Mouse (Mus musculus): ENCODE results near the gene Vars. TPM values are rescaled to one million over a fixed set of nuclear protein-coding genes. Genes with fewer than 3 reads are reported as not detected.

Vars gene
- polyA plus RNA-seq, 1 experiment from 2014 or later, result 88.4 TPM

DNA sequence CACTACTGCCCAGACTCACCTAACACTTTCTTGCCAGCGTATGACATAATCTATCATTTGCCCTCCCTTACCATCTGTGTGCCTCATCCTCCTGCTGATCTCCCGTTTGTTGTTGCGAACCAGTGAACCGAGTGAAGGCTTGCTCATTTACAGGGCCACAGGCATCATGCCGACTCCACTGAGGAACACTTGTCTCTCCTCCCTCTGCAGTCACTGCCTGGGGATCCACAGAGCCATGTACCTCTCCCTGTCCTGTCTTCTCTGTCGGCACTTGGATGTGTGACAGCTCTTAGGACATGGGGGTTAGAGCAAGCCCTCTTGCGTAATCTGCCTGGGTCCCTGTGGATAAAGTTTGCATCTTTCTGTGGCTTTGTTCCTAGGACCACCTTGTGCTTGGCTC, 8.8 kb downstream of the Vars start:
- H3K4me1 ChIP-seq, result no peaks in the 10 kb centered on the region
- WGBS, result 82% methylated on average over 7 of the region's 7 CpGs

DNA sequence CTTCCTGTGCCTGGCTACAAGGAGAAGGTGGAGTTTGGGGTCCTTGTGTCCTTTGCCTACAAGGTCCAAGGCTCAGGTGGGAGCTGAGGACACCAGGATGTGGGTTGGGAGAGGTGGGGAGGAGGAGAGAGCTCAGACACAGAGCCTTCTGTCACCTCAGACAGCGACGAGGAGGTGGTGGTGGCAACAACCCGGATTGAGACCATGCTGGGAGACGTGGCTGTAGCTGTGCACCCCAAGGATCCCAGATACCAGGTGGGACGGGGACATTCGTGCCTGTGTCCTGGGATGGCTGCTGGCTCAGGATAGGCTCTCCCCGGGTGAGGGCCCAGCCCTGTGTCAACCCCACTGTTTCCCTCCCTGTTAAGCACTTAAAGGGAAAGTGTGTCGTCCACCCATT, 10.7 kb downstream of the Vars start:
- no peak overlapping the region for H3K4me3 ChIP-seq
- WGBS, result 93% methylated on average over 8 of the region's 8 CpGs
- H3K9ac ChIP-seq, result no peak overlapping the region
- peaks cover 5% of the 10 kb centered on the region for H3K4me1 ChIP-seq
- peaks cover 99% of the 10 kb centered on the region for H3K36me3 ChIP-seq (ENCODE audit: poor library complexity, severe bottlenecking)
- no peak overlapping the region for H3K27ac ChIP-seq
- no peaks in the 10 kb centered on the region for H3K27me3 ChIP-seq
- no peaks in the 10 kb centered on the region for H3K9me3 ChIP-seq (replicated peaks)
- H3K4me2 ChIP-seq, result no peak overlapping the region
- no peak for ATAC-seq

More for the DNA sequence above, 8.8 kb downstream of the Vars start:
- H3K9ac ChIP-seq, result no peak overlapping the region
- H3K36me3 ChIP-seq (ENCODE audit: poor library complexity, severe bottlenecking), result peaks cover 98% of the 10 kb centered on the region
- H3K27ac ChIP-seq, result no peak overlapping the region
- no peaks in the 10 kb centered on the region for H3K9me3 ChIP-seq (replicated peaks)
- no peak overlapping the region for H3K4me2 ChIP-seq
- H3K27me3 ChIP-seq, result no peaks in the 10 kb centered on the region
- H3K4me3 ChIP-seq, result no peak overlapping the region
- no peak for ATAC-seq

DNA sequence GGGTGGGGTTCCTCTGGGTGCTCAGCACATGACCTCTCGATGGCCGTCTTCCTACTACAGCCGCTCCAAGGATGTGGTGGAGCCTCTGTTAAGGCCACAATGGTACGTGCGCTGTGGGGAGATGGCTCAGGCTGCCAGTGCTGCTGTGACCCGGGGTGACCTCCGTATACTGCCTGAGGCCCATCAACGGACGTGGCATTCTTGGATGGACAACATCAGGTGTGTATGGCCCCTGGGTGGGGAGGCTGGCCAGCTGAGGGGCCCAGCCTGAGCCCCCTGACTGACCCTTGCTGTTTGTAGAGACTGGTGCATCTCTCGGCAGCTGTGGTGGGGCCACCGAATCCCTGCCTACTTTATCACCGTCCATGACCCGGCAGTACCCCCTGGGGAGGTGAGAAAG, 11.6 kb downstream of the Vars start:
- H3K4me3 ChIP-seq, result no peak overlapping the region
- peaks cover 9% of the 10 kb centered on the region for H3K4me1 ChIP-seq
- ATAC-seq, result no peak
- no peak overlapping the region for H3K4me2 ChIP-seq
- no peak overlapping the region for H3K9ac ChIP-seq
- peaks cover 100% of the 10 kb centered on the region for H3K36me3 ChIP-seq (ENCODE audit: poor library complexity, severe bottlenecking)
- H3K27ac ChIP-seq, result no peak overlapping the region
- no peaks in the 10 kb centered on the region for H3K27me3 ChIP-seq
- WGBS, result 93% methylated on average over 13 of the region's 13 CpGs
- H3K9me3 ChIP-seq (replicated peaks), result no peaks in the 10 kb centered on the region

DNA sequence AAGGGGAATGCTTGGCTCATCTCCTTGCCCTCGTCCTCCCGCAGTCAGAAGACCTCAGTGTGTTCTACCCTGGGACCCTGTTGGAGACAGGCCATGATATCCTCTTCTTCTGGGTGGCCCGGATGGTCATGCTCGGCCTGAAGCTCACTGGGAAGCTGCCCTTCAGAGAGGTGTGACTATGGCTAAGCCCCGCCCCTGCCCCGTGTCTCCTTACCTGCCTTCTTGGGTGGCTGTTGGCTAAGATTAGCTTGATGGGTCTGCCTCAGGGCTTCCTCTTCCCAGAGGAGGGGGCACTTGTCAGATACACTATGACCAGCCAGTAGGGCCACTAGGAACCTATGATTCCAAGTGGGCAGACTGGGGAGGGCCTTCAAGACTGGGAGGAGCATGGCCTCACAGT, 12.4 kb downstream of the Vars start:
- Histone ChIP-seq H3K27me3 (no peaks in the 10 kb centered on the region), H3K27ac (no peak overlapping the region), H3K9me3 (replicated peaks) (no peaks in the 10 kb centered on the region), H3K9ac (no peak overlapping the region), H3K4me3 (no peak overlapping the region), H3K4me1 (peaks cover 9% of the 10 kb centered on the region), H3K36me3 (ENCODE audit: poor library complexity, severe bottlenecking) (peaks cover 96% of the 10 kb centered on the region), H3K4me2 (no peak overlapping the region)
- no peak for ATAC-seq
- WGBS, result 86% methylated on average over 6 of the region's 6 CpGs

DNA sequence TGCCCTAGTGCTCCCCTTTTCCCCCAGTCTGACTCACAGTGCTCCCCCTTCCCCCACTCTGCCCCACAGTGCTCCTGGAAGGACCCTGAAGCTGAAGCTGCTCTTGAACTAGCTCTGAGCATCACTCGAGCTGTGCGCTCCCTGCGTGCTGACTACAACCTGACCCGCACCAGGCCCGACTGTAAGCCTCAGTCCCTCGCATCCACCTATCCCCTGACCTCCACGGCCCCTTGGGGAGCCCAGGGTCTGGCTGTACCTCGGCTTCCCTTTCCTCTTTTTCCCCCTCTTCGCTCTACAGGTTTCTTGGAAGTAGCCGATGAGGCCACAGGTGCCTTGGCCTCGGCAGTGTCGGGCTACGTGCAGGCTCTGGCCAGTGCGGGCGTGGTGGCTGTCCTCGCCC, 14.5 kb downstream of the Vars start:
- Histone ChIP-seq H3K4me1 (peaks cover 9% of the 10 kb centered on the region), H3K4me3 (no peak overlapping the region), H3K9me3 (replicated peaks) (no peaks in the 10 kb centered on the region), H3K9ac (0 out of 2 replicates have a peak overlapping the region, but pooled peaks have one; percentile 18), H3K27ac (no peak overlapping the region), H3K27me3 (no peaks in the 10 kb centered on the region), H3K4me2 (no peak overlapping the region), H3K36me3 (ENCODE audit: poor library complexity, severe bottlenecking) (peaks cover 76% of the 10 kb centered on the region)
- 91% methylated on average over 16 of the region's 16 CpGs for WGBS
- ATAC-seq, result no peak

DNA sequence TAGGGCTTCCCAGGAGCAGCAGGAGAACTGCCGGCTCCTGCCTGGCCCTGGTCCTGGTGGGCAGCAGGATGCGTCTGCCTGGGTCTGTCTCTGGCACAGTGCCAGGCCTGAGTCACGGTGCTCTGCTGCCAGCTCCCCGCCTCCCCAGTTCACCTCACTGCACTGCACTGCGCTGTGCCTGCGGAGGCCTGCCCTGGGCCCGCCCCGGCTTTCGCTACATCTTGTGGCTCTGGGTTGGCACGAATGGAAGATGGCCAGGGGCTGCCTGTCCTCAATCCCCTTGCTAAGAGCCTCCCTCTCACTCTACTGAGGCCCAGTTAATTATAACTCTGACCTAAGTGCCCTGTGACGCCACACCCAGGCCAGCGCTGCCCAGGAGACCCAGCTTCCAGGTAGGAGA, 15.6 kb downstream of the Vars start, which contains the start of gene Vwa7:
Gene Vwa7 (plus strand): TSS at position 204 of the 400 bp plus-strand sequence.
- peak; percentile 71 for ATAC-seq
- Histone ChIP-seq H3K36me3 (ENCODE audit: poor library complexity, severe bottlenecking) (peaks cover 65% of the 10 kb centered on the region), H3K27ac (peak within 1 kb of the TSS; percentile 44), H3K4me3 (no peak within 1 kb of the TSS), H3K27me3 (no peaks in the 10 kb centered on the region), H3K4me2 (0 out of 2 replicates have a peak within 1 kb of the TSS, but pooled peaks have one; percentile 10), H3K9ac (peak within 1 kb of the TSS; percentile 46), H3K4me1 (peaks cover 11% of the 10 kb centered on the region), H3K9me3 (replicated peaks) (no peaks in the 10 kb centered on the region)
- WGBS, result 38% methylated on average over 12 of the region's 12 CpGs

DNA sequence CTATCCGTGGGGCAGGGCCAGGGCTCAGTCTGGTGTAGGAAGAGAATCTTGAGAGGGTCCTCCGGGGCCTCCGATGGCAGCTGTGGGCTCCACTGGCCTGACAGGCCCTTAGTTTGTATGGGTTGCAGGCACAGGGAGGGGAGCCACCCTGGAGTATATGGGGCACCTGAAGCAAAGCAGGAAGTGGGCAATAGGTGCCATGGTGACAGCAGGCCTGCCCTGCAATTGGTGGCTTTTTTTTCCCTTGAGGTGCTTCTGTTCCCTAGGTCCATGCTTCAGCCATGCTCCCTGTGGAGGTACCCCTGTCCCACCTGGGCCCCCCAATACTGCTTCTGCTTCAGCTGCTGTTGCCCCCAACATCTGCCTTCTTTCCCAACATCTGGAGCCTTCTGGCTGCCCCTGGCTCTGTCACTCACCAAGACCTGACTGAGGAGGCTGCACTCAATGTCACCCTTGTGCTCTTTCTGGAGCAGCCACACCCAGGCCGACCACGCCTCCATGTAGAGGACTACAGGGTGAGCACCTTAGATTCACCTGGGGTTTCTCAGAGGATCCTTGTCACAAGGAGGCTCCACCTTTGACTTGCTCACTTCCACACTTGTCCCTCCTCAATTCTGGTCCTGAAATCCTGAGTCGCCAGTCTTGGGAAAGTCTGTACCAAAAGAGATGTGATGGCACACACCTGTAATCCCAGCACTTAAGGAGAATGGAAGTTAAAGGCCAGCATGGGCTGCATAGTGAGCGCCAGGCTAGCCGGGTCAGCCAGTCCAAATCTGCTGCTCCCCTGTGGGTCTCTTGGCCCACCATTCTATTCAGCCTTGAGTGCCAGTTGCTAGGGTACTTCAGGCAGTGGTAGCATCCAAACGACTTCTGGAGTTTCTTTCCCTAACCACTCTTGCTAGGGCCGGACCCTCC, 16.3 kb downstream of the Vars start:
- H3K4me3 ChIP-seq, result no peak overlapping the region
- peak overlapping the region; percentile 44 for H3K27ac ChIP-seq
- 77% methylated on average over 10 of the region's 10 CpGs for WGBS

DNA sequence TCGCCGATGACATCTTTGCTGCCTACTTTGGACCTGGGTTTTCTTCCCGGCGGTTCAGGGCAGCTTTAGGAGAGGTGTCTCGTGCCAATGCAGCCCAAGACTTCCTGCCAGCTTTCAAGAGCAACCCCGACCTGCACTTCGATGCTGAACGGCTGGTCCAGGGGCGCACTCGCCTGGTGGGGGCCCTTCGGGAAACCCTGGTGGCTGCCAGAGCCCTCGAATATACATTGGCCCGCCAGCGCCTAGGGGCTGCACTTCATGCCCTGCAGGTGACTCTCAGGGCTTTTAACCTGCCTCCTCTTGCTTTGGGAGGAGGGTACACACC, 16.9 kb downstream of the Vars start:
- Histone ChIP-seq H3K27ac (no peak overlapping the region), H3K4me2 (no peak overlapping the region), H3K4me1 (peaks cover 14% of the 10 kb centered on the region), H3K27me3 (no peaks in the 10 kb centered on the region), H3K9me3 (replicated peaks) (no peaks in the 10 kb centered on the region), H3K36me3 (ENCODE audit: poor library complexity, severe bottlenecking) (peaks cover 52% of the 10 kb centered on the region), H3K9ac (peak overlapping the region; percentile 21; the same call in 1 of the 2 replicates), H3K4me3 (no peak overlapping the region)
- WGBS, result 75% methylated on average over 14 of the region's 14 CpGs
- ATAC-seq, result no peak

More for the DNA sequence above, 16.3 kb downstream of the Vars start:
- peak overlapping the region; percentile 46 for H3K9ac ChIP-seq
- peaks cover 14% of the 10 kb centered on the region for H3K4me1 ChIP-seq
- no peaks in the 10 kb centered on the region for H3K27me3 ChIP-seq
- ATAC-seq, result 0 out of 2 replicates have a peak, but pooled peaks have one; percentile 3
- no peaks in the 10 kb centered on the region for H3K9me3 ChIP-seq (replicated peaks)
- H3K4me2 ChIP-seq, result no peak overlapping the region
- peaks cover 58% of the 10 kb centered on the region for H3K36me3 ChIP-seq (ENCODE audit: poor library complexity, severe bottlenecking)

DNA sequence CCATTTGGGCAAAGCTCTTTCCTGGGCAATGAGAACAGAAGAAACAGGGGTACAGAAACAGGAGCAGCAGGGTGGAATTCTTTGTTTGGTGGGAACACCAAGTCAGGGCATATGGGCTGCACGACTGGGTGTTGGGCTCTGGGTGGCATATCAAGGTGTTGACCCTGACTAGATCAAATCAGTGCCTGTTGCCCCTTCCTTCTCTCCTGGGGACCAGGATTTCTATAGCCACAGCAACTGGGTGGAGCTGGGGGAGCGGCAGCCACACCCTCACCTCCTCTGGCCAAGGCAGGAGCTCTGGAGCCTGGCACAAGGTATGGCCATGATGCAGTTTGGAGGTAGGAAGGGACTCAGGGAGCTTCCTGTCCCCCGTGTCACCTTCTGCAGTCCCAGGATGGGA, 17.4 kb downstream of the Vars start:
- no peak overlapping the region for H3K4me3 ChIP-seq
- ATAC-seq, result no peak
- peaks cover 14% of the 10 kb centered on the region for H3K4me1 ChIP-seq
- H3K9ac ChIP-seq, result 0 out of 2 replicates have a peak overlapping the region, but pooled peaks have one; percentile 21
- H3K27me3 ChIP-seq, result no peaks in the 10 kb centered on the region
- H3K36me3 ChIP-seq (ENCODE audit: poor library complexity, severe bottlenecking), result peaks cover 47% of the 10 kb centered on the region
- H3K27ac ChIP-seq, result no peak overlapping the region
- 74% methylated on average over 3 of the region's 3 CpGs for WGBS
- H3K4me2 ChIP-seq, result no peak overlapping the region
- H3K9me3 ChIP-seq (replicated peaks), result no peaks in the 10 kb centered on the region

DNA sequence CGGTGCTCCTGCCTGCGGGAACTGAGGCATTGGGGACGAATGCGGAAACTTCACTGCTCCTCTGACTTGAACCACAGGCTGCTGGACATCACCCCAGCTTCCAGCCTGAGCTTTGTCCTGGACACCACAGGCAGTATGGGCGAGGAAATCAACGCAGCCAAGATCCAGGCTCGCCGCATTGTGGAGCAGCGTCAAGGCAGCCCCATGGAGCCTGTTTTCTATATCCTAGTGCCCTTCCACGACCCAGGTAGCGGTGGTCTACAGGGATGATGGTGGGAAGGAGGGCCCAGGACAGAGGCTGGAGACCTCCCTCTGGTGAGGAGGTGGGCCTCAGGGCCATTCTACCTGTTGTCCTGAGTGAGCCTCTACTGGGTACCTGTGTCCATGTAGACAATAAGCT, 19.1 kb downstream of the Vars start:
- WGBS, result 78% methylated on average over 11 of the region's 11 CpGs
- Histone ChIP-seq H3K27me3 (no peaks in the 10 kb centered on the region), H3K4me2 (no peak overlapping the region), H3K9ac (no peak overlapping the region), H3K4me3 (no peak overlapping the region), H3K9me3 (replicated peaks) (no peaks in the 10 kb centered on the region), H3K4me1 (peaks cover 14% of the 10 kb centered on the region), H3K27ac (no peak overlapping the region), H3K36me3 (ENCODE audit: poor library complexity, severe bottlenecking) (peaks cover 30% of the 10 kb centered on the region)
- ATAC-seq, result no peak

DNA sequence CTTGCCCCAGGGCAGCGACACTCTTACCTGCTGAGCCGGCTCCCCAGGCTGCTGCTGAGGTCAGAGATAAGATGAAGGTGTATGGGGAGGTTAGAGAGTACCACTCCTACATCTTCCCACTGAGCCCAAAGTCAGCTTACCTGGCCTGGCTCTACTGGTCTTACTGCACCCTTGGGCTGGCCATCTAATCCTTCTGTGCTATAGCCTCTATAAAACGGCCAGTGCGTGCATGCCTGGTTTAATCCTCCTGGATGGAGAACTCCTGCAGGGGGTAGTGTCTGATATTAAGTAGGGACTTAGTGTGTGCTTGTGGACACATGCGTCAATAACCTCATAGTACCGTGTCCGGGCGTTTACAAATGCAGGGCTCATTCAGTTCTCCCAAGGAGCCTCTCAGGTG, 19.8 kb downstream of the Vars start:
- H3K4me3 ChIP-seq, result no peak overlapping the region
- H3K9me3 ChIP-seq (replicated peaks), result no peaks in the 10 kb centered on the region
- no peak for ATAC-seq
- H3K27me3 ChIP-seq, result no peaks in the 10 kb centered on the region
- H3K4me2 ChIP-seq, result no peak overlapping the region
- no peak overlapping the region for H3K27ac ChIP-seq
- no peak overlapping the region for H3K9ac ChIP-seq
- 86% methylated on average over 8 of the region's 8 CpGs for WGBS
- peaks cover 14% of the 10 kb centered on the region for H3K4me1 ChIP-seq
- peaks cover 23% of the 10 kb centered on the region for H3K36me3 ChIP-seq (ENCODE audit: poor library complexity, severe bottlenecking)

DNA sequence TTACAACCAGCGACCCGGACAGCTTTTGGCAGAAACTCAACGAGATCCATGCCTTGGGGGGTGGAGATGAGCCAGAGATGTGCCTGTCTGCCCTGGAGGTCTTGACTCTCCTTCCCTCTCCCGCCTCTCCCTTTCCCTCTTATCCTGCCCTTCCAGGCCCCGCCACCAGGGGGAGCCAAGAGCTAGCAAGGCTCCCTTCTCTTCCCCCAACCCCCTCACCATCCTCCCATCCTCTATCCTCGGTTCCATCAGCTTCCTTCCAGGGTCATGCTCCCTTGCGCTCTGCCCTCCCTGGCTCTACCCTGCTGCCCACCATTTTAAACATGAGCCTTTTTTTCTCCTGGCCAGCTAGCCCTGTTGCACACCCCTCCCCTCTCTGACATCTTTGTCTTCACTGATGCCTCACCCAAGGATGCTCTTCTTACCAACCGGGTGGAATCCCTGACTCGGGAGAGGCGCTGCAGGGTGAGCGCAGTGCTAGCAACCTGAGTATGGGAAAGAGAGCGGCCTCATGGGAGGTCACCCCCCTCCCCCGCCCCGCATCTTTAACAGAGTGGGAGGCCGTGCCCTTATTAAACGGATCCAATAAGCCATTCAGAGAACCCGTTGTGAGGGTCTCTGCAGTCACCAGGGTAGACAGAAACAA, 20.5 kb downstream of the Vars start:
- no peak overlapping the region for H3K9ac ChIP-seq
- peaks cover 16% of the 10 kb centered on the region for H3K36me3 ChIP-seq (ENCODE audit: poor library complexity, severe bottlenecking)
- WGBS, result 4% methylated on average over 17 of the region's 17 CpGs
- H3K27me3 ChIP-seq, result no peaks in the 10 kb centered on the region
- no peak overlapping the region for H3K4me3 ChIP-seq
- H3K4me1 ChIP-seq, result peaks cover 16% of the 10 kb centered on the region
- H3K4me2 ChIP-seq, result peak overlapping the region; percentile 36
- peak overlapping the region; percentile 2; the same call in 1 of the 2 replicates for H3K27ac ChIP-seq
- no peaks in the 10 kb centered on the region for H3K9me3 ChIP-seq (replicated peaks)
- ATAC-seq, result peak; percentile 74
